Mouse (Mus musculus): ENCODE data around the gene Slc16a10.
"Not testable (repeated sequence)": the region's sequence is repeated elsewhere in the genome, so short reads cannot be mapped to it uniquely, and the experiment has no call there.

Gene Slc16a10

DNA sequence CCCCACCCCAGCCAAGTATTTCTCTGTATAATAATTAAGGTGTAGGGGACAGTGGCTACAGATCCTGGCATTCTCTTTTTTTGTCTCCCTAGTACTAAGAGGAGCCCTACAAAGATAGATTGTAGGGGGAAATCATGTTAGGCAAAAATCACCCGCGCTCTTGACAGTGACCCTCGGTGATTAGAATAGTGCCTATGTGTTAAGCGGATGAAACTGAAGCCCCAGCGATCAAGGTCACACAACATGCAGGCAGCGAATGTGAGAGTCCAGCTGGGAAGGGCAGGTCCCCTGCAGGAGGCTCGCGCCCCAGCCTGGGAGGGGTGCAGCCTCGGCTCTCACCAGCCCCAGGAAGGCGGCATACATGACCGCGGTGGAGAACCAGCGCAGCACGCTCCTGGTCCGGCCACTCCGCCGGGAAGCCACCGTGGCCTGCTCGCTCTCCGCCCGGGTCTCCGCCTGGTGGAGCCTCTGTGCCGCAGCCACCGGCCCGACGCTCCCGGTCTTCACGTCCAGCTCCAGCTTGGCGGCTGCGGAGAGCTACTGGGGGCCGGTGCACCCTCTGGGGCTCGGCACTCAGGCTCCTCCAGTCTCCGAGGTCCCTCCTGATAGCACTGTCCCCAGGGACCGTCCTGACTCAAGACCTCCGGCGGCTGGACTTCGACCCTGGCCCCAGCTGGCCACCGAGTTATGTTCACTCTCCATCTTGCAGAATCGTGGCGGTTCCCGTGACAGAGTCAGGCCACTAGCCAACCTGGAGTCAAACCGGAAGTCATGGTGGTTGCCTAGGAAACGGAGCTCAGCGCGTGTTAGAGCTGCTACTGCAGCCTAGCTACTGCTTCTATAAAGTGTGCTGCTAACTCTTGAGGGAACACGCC, 117.3 kb downstream of the Slc16a10 start, which contains the start of gene Mfsd4b1:
TSS of gene Mfsd4b1 (minus strand) at position 715 of the 875 bp plus-strand sequence.
- DNase-seq, result peak; percentile 94 to 98

DNA sequence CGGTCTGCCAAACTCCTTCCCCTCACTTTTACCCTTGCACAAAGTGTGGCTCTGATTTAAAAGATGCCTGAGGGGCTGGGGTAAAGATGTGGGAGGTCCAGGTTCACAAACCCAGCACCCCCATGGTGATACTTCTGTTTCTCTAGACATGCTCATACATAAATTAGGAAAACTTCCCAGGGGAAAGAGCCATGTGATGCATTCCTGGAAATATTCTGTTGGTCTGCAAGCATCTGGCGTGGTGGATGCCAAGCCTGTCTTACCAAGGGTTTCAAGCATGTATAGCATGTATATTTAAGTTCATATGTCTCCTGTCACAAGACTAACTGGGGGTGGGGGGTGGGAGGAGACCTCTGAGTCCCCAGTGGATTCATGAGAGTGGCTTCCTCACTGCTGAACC, 121.7 kb downstream of the Slc16a10 start:
- DNase-seq, result peak in 1 of 2 experiments; percentile 25

DNA sequence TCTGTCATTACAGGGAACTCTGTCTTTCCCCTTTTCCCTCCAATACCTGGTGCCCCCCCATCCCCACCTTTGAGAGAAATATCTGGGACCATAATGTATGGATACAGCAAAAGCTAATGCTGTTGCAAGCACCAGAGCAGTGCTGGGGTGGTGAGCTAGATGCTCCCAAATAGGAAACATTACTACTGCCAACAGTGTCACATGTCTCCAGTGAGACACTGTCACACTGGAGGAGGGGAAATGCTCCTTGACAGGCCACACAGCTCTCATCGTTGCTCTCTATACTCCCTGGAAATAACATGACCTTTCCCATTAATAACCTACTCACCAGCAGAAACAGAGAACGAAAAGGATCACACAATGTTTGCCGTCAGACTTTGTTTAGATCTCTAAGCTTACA, 122.6 kb downstream of the Slc16a10 start:
- DNase-seq, result no peak

DNA sequence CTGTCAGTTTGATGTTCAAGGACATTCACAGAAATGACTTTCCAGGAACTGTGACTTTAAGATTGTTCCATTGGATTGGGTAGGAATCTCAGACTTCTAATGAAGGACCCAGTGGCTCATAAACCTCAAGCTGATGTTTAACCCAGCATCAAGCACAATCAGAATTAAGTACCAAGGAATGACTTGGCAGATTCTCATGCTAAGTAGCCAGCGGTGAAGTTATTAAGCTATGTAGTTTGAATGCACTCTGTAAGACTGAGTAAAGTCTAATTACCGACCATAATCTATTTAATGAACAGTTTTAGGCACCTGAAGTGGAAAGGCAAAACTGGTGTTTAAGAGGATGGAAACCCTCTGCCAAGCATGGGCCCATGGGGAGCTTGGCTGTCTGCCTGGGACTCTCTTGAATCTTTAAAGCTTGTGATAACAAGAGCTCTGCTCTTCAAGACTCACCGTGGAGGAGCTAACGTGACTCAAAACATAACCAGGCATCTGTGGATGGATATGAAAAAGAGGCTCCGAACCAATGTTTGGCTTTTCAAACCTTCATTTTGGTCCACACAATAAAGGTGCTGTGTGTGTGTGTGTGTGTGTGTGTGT, 123.7 kb downstream of the Slc16a10 start:
- peak; percentile 57 to 62 for DNase-seq

- DNase-seq, result no peak
Measured at GRCm38 (mm10) chr10:40009591-40009990, 132.5 kb downstream of the Slc16a10 start.

DNA sequence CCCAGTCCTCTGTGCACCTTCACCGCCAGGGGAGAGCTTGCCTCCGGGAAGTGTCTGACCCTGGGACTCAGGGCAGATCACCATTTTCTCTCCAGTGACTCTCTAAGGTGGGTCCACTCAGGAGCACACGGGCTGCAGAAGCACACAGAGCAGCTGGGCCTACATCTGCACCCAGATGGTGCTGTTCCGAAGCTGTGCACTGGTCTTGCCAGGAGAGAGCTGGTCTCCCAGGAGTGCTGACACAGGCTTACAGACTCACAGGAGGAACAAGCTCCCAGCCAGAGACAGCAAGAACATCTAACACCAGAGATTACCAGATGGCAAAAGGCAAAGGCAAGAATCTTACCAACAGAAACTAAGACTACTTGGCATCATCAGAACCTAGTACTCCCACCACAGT, 133.2 kb downstream of the Slc16a10 start:
- DNase-seq, result not testable (repeated sequence)

- DNase-seq, result peak; percentile 39 to 51
Measured at GRCm38 (mm10) chr10:40007953-40008352, 134.1 kb downstream of the Slc16a10 start.

DNA sequence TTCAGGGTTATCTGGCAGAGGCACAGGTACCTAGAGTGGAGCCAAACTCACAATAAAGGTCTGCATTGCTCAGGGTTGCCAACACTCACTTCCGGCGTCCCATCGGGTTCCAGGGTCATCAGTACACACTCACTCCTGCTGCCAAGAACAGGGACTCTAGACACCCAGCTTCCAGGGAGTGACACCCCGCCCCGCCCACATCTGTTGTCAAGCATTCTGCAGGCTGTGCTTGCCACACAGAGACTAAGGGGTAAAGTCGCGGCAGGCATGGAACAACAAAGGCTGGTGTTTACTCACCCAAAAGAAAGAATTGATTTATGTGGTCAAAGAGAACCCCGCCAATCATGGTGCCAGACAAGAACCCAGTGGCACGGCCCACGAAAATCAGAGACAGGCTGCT, 135.1 kb downstream of the Slc16a10 start:
- peak in 1 of 2 experiments; percentile 46 for DNase-seq

DNA sequence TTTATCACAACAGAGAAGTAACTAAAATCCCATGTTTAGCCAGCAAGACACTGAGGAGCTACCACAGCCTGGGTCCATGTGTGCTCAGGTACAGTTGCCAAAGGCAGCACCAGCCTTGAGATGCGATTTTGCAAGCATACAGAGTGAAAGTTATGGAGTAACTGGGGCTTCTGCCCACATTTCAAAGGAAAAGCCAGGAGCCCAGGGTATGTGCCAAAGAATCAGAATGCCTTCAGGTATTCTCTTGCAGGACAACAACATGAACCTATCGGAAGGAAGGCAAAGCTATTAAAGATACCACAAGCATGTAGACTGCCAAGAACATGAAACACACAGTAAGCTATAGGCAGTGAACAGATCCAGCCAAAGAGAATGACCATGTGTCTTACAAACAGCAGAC, 141.3 kb downstream of the Slc16a10 start:
- DNase-seq, result no peak

- DNase-seq, result peak; percentile 63 to 89
Measured at GRCm38 (mm10) chr10:39991155-39991554, 150.9 kb downstream of the Slc16a10 start.

DNA sequence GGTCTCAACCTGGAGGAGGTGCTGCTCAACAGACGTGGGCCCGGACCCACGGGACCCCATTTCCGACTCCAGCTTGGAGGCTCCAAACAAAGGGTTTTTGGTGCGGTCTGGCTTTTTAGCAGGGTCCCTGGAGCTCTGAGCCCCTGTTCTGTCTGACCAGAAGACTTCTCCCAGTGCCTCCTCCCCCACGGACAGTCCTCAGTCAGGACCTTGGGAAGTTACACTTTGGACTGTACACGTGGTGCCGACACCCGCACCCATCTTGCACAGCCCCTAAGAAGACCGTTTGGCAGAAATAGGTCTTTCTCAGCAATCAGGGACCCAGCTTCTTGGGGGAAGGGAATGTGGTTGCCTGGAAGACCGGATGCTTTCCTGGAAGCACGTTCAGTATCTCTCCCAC, 155.6 kb downstream of the Slc16a10 start, which contains the start of gene Mfsd4b5:
TSS of gene Mfsd4b5 (minus strand) at position 181 of the 400 bp plus-strand sequence.
- peak; percentile 85 to 91 for DNase-seq

All from kidney, postnatal 36 days (tissue).